Mouse (Mus musculus) CH12.LX (cell line): ENCODE measurements at regions not wholly inside any gene's neighbourhood (a gene's known extent, or its start where the extent isn't known, plus 50 kb on each side); places are given as distances from the start of the nearest gene placed in this dataset.

ENCODE experiments used
- DNase-seq: peaks from one replicate; pipeline ENCODE4 v3.0.0-alpha.2; 2013; ENCODE audit errors: extremely low read depth
- H3K27ac ChIP-seq: 2 replicates; pipeline ENCODE4 v1.5.1; 2012; ENCODE audit warnings: low read depth, mild to moderate bottlenecking, control low read depth, moderate library complexity; ENCODE audit not compliant: insufficient read depth
- H3K27me3 ChIP-seq: replicated peaks from 2 replicates; pipeline ENCODE3; 2012; ENCODE audit warnings: inconsistent platforms
- H3K36me3 ChIP-seq, 2 experiments: replicated peaks in 1 of 2; 2 replicates each; pipeline versions ENCODE3 to v1.6.1; 2012; ENCODE audit warnings: inconsistent platforms in 1 of 2, low read length in 1 of 2, mild to moderate bottlenecking in 1 of 2, mixed read lengths in 1 of 2, moderate library complexity in 1 of 2; ENCODE audit not compliant: control insufficient read depth in 1 of 2, insufficient read depth in 1 of 2
- H3K4me1 ChIP-seq, 2 experiments: 2 replicates each; pipeline ENCODE4 v1.6.1; 2012; ENCODE audit warnings: inconsistent platforms in 1 of 2, moderate library complexity in 1 of 2; ENCODE audit not compliant: insufficient read depth in 2 of 2, control insufficient read depth in 1 of 2
- H3K4me2 ChIP-seq: 2 replicates; pipeline ENCODE4 v1.6.1; 2012; ENCODE audit warnings: low read depth, mild to moderate bottlenecking, control low read depth; ENCODE audit not compliant: poor library complexity, insufficient read depth, severe bottlenecking
- H3K4me3 ChIP-seq, 3 experiments: fragments of 150-350 bp in 1 of 3; sonication (generic) in 1 of 3; replicated peaks in 1 of 3; 2 replicates each; pipeline versions ENCODE3 to v1.5.1; 2011 to 2012; ENCODE audit warnings: low read depth in 2 of 3, low read length in 2 of 3, mild to moderate bottlenecking in 2 of 3, moderate library complexity in 2 of 3, control low read depth in 1 of 3, improper control_type of control experiment in 1 of 3, inconsistent platforms in 1 of 3, mixed read lengths in 1 of 3; ENCODE audit not compliant: poor library complexity in 1 of 3
- H3K79me2 ChIP-seq: replicated peaks from 2 replicates; pipeline ENCODE4 v1.6.1; 2012; ENCODE audit warnings: mild to moderate bottlenecking, moderate library complexity; ENCODE audit not compliant: control insufficient read depth, poor library complexity, insufficient read depth, severe bottlenecking; ENCODE audit errors: extremely low read depth
- H3K9ac ChIP-seq: 2 replicates; pipeline ENCODE4 v1.6.1; 2012; ENCODE audit warnings: low read depth, mild to moderate bottlenecking, control low read depth, moderate library complexity; ENCODE audit not compliant: insufficient read depth
- H3K9me3 ChIP-seq: replicated peaks from 2 replicates; pipeline ENCODE3; 2012; ENCODE audit warnings: low read length, inconsistent platforms, mixed read lengths
- BHLHE40 ChIP-seq: IDR thresholded peaks from 2 replicates; pipeline ENCODE4 v1.6.1; 2011; ENCODE audit warnings: mild to moderate bottlenecking, low read depth, low read length, improper control_type of control experiment
- CHD1 ChIP-seq: IDR thresholded peaks from 2 replicates; pipeline ENCODE4 v1.6.1; 2012; ENCODE audit warnings: low read depth, low read length, improper control_type of control experiment, inconsistent platforms
- EP300 ChIP-seq: IDR thresholded peaks from 2 replicates; pipeline ENCODE4 v1.6.1; 2011; ENCODE audit warnings: low read length, improper control_type of control experiment
- ETS1 ChIP-seq: conservative IDR thresholded peaks from 2 replicates; pipeline ENCODE4 v1.6.1; 2012; ENCODE audit warnings: low read depth, mild to moderate bottlenecking, inconsistent platforms, low read length, improper control_type of control experiment, moderate library complexity
- GABPA ChIP-seq: IDR thresholded peaks from 2 replicates; pipeline ENCODE4 v1.6.1; 2012; ENCODE audit warnings: low read depth, low read length, improper control_type of control experiment, inconsistent platforms; ENCODE audit not compliant: insufficient replicate concordance
- IRF4 ChIP-seq: IDR thresholded peaks from 2 replicates; pipeline ENCODE4 v1.6.1; 2014; ENCODE audit warnings: low read depth, mild to moderate bottlenecking, inconsistent platforms, low read length, improper control_type of control experiment
- JUND ChIP-seq: conservative IDR thresholded peaks from 2 replicates; pipeline ENCODE4 v1.6.1; 2011; ENCODE audit warnings: low read depth, low read length, improper control_type of control experiment
- MAZ ChIP-seq: IDR thresholded peaks from 2 replicates; pipeline ENCODE4 v1.6.1; 2012; ENCODE audit warnings: low read depth, mild to moderate bottlenecking, inconsistent platforms, low read length, improper control_type of control experiment, moderate library complexity
- MEF2A ChIP-seq: IDR thresholded peaks from 2 replicates; pipeline ENCODE4 v1.6.1; 2014; ENCODE audit warnings: low read depth, mild to moderate bottlenecking, inconsistent platforms, low read length, improper control_type of control experiment, borderline replicate concordance
- NELFE ChIP-seq: IDR thresholded peaks from 2 replicates; pipeline ENCODE4 v1.6.1; 2011; ENCODE audit warnings: low read depth, low read length, improper control_type of control experiment
- PAX5 ChIP-seq: IDR thresholded peaks from 2 replicates; pipeline ENCODE4 v1.6.1; 2012; ENCODE audit warnings: low read length, inconsistent platforms, mixed read lengths
- RAD21 ChIP-seq: IDR thresholded peaks from 2 replicates; pipeline ENCODE4 v1.6.1; 2011; ENCODE audit warnings: low read depth, mild to moderate bottlenecking, low read length, improper control_type of control experiment, moderate library complexity
- SIN3A ChIP-seq: IDR thresholded peaks from 2 replicates; pipeline ENCODE4 v1.6.1; 2012; ENCODE audit warnings: low read length, improper control_type of control experiment, inconsistent platforms
- SMC3 ChIP-seq: IDR thresholded peaks from 2 replicates; pipeline ENCODE4 v1.6.1; 2011; ENCODE audit warnings: low read depth, low read length, improper control_type of control experiment
- UBTF ChIP-seq: IDR thresholded peaks from 2 replicates; pipeline ENCODE4 v1.6.1; 2012; ENCODE audit warnings: low read depth, mild to moderate bottlenecking, inconsistent platforms, low read length, improper control_type of control experiment, moderate library complexity
- USF1 ChIP-seq: IDR thresholded peaks from 2 replicates; pipeline ENCODE4 v1.6.1; 2014; ENCODE audit warnings: low read depth, mild to moderate bottlenecking, inconsistent platforms, low read length, improper control_type of control experiment
- ZC3H11A ChIP-seq: IDR thresholded peaks from 2 replicates; pipeline ENCODE4 v1.6.1; 2012; ENCODE audit warnings: low read depth, mild to moderate bottlenecking, inconsistent platforms, low read length, improper control_type of control experiment
- ZKSCAN1 ChIP-seq: IDR thresholded peaks from 2 replicates; pipeline ENCODE4 v1.6.1; 2012; ENCODE audit warnings: low read depth, inconsistent platforms, low read length, improper control_type of control experiment, borderline replicate concordance
- ZMIZ1 ChIP-seq: IDR thresholded peaks from 2 replicates; pipeline ENCODE4 v1.6.1; 2012; ENCODE audit warnings: low read depth, mild to moderate bottlenecking, inconsistent platforms, low read length, improper control_type of control experiment
- dilution Hi-C: fragments of 300-500 bp; cut with MboI; formaldehyde crosslinking; loops from 2 replicates; pipeline ENCODE4 v1.14.3; 2020; ENCODE audit warnings: low sequenced_read_pairs; ENCODE audit not compliant: extremely low pct_unique_long_range_greater_than_20kb, extremely low pct_ligation_motif_present
- in situ Hi-C: fragments of 300-500 bp; cut with MboI; formaldehyde crosslinking; loops from 3 replicates; pipeline ENCODE4 v1.14.3; 2019; ENCODE audit warnings: low sequenced_read_pairs, low pct_ligation_motif_present, low pct_unique_long_range_greater_than_20kb, mixed read lengths

- dilution Hi-C loops = no loop called here
- Histone ChIP-seq H3K27ac (no peak overlapping the region), H3K27me3 (no peaks in the 10 kb centered on the region), H3K79me2 (no peaks in the 10 kb centered on the region), H3K9me3 (no peaks in the 10 kb centered on the region), H3K4me1 (peaks cover 0 to 6% of the 10 kb centered on the region in 2 experiments; a peak in 2 of 4 replicates), H3K36me3 (no peaks in the 10 kb centered on the region), H3K4me3 (no peak overlapping the region), H3K4me2 (no peak overlapping the region), H3K9ac (no peak overlapping the region)
- TF ChIP-seq BHLHE40 (no peak), RAD21 (no peak), PAX5 (no peak), UBTF (no peak), ZKSCAN1 (no peak)
- DNase-seq = no peak
- in situ Hi-C loops = no loop called here
These were observed 75.8 kb upstream of the Ubash3b start for GRCm38 (mm10) chr9:41237265-41237664.

- no peaks in the 10 kb centered on the region for H3K9me3 ChIP-seq
- DNase-seq = no peak
- H3K4me3 ChIP-seq = no peak overlapping the region
- H3K36me3 ChIP-seq = no peaks in the 10 kb centered on the region
- no peak overlapping the region for H3K4me2 ChIP-seq
- H3K27ac ChIP-seq = no peak overlapping the region
- H3K79me2 ChIP-seq = no peaks in the 10 kb centered on the region
- TF ChIP-seq IRF4 (no peak), MEF2A (no peak), JUND (no peak), ZMIZ1 (no peak), EP300 (no peak), ETS1 (no peak), SMC3 (no peak), CHD1 (no peak), ZC3H11A (no peak), MAZ (no peak), USF1 (no peak), ZKSCAN1 (no peak), PAX5 (no peak), SIN3A (no peak), GABPA (no peak), NELFE (no peak)
- H3K27me3 ChIP-seq = no peaks in the 10 kb centered on the region
- dilution Hi-C loops = no loop called here
- H3K4me1 ChIP-seq = peaks cover 7 to 33% of the 10 kb centered on the region in 2 experiments
- in situ Hi-C loops = loop anchor here (5.0 to 10.0 kb wide), 2 partner anchors 226 to 723 kb away; no protein-coding TSS in a partner anchor
- no peak overlapping the region for H3K9ac ChIP-seq
These were observed 67.7 kb upstream of the Ubash3b start for GRCm38 (mm10) chr9:41229225-41229582.
